Mouse (Mus musculus) olfactory bulb, adult 2 months (tissue): ENCODE results near the gene Thrb.

ENCODE experiments used
- CTCF ChIP-seq: fragments of 200-500 bp; IDR thresholded peaks from 2 replicates; pipeline ENCODE4 v1.5.1; 2012; ENCODE audit warnings: low read depth, mild to moderate bottlenecking, low read length, moderate library complexity; ENCODE audit not compliant: insufficient read depth
- POLR2A ChIP-seq: fragments of 200-500 bp; IDR thresholded peaks from 2 replicates; pipeline ENCODE4 v1.6.1; 2012; ENCODE audit warnings: mild to moderate bottlenecking, low read depth, low read length, moderate library complexity; ENCODE audit not compliant: insufficient read depth

GRCm38 (mm10) chr14:17967117-17967726 lies 307.2 kb downstream of the Thrb start:
- peak; percentile 43; the same call in 1 of the 2 replicates for TF ChIP-seq CTCF
- no peak for TF ChIP-seq POLR2A
